Mouse (Mus musculus) mouse embryonic stem cell (cell line): ENCODE results near the gene Eif3b.
"Not testable (repeated sequence)": the region's sequence is repeated elsewhere in the genome, so short reads cannot be mapped to it uniquely, and the experiment has no call there.

ENCODE experiments used
- in situ Hi-C, 2 experiments: fragments of 300-500 bp; cut with MboI; formaldehyde crosslinking; loops; 1 replicate in 1 of 2; 3 replicates in 1 of 2; pipeline ENCODE4 v1.14.3; 2019 to 2020; ENCODE audit warnings: low sequenced_read_pairs in 2 of 2, low pct_unique_long_range_greater_than_20kb in 1 of 2, mixed read lengths in 1 of 2; ENCODE audit not compliant: unreplicated experiment in 1 of 2

Eif3b gene

GRCm38 (mm10) chr5:140389647-140390046 lies 29.5 kb upstream of the Eif3b start:
- in situ Hi-C loops = loop anchor here in 1 of 2 experiments (5.0 kb wide), 1 partner anchor 47 kb away; no protein-coding TSS in a partner anchor

GRCm38 (mm10) chr5:140391435-140391834 lies 27.7 kb upstream of the Eif3b start:
- in situ Hi-C loops = loop anchor here in 1 of 2 experiments (5.0 kb wide), 1 partner anchor 49 kb away; no protein-coding TSS in a partner anchor

GRCm38 (mm10) chr5:140391981-140392380 lies 27.1 kb upstream of the Eif3b start:
- in situ Hi-C loops = loop anchor here in 1 of 2 experiments (5.0 kb wide), 1 partner anchor 50 kb away; no protein-coding TSS in a partner anchor

GRCm38 (mm10) chr5:140392701-140393100 lies 26.4 kb upstream of the Eif3b start:
- in situ Hi-C loops = loop anchor here in 1 of 2 experiments (5.0 kb wide), 1 partner anchor 50 kb away; no protein-coding TSS in a partner anchor

GRCm38 (mm10) chr5:140396166-140396940 lies 22.8 kb upstream of the Eif3b start:
- in situ Hi-C loops = no loop called here

- in situ Hi-C loops = loop anchor here in 1 of 2 experiments (25.0 kb wide), 1 partner anchor 565 kb away; the partner anchor contains the start of genes Gm26938 and Psmg3
Observed at GRCm38 (mm10) chr5:140402640-140403270, 16.4 kb upstream of the Eif3b start.

GRCm38 (mm10) chr5:140405126-140405525 lies 14.0 kb upstream of the Eif3b start:
- in situ Hi-C loops = loop anchor here in 1 of 2 experiments (25.0 kb wide), 1 partner anchor 568 kb away; the partner anchor contains the start of genes Gm26938 and Psmg3

- in situ Hi-C loops = loop anchor here in 1 of 2 experiments (25.0 kb wide), 1 partner anchor 569 kb away; the partner anchor contains the start of genes Gm26938 and Psmg3
Observed at GRCm38 (mm10) chr5:140406666-140407065, 12.5 kb upstream of the Eif3b start.

- in situ Hi-C loops = loop anchor here in 1 of 2 experiments (25.0 kb wide), 1 partner anchor 572 kb away; the partner anchor contains the start of genes Gm26938 and Psmg3
Observed at GRCm38 (mm10) chr5:140408801-140409200, 10.3 kb upstream of the Eif3b start.

- in situ Hi-C loops = loop anchor here (10.0 to 25.0 kb wide), 2 partner anchors 77 to 574 kb away; partner anchors contain the start of genes Gm26938 (in 1 of the 2), Mrm2 (in 1 of the 2) and Psmg3 (in 1 of the 2)
Observed at GRCm38 (mm10) chr5:140411339-140411738, 7.8 kb upstream of the Eif3b start.

GRCm38 (mm10) chr5:140414647-140415046 lies 4.5 kb upstream of the Eif3b start:
- in situ Hi-C loops = loop anchor here (10.0 to 25.0 kb wide), 2 partner anchors 80 to 577 kb away; partner anchors contain the start of genes Gm26938 (in 1 of the 2), Mrm2 (in 1 of the 2) and Psmg3 (in 1 of the 2)

- in situ Hi-C loops = loop anchor here (10.0 to 25.0 kb wide), 2 partner anchors 83 to 581 kb away; partner anchors contain the start of genes Gm26938 (in 1 of the 2), Mrm2 (in 1 of the 2) and Psmg3 (in 1 of the 2)
Observed at GRCm38 (mm10) chr5:140418106-140418488, 1.0 kb upstream of the Eif3b start.

GRCm38 (mm10) chr5:140419442-140420080 lies 433 bp downstream of the Eif3b start:
- in situ Hi-C loops = loop anchor here (10.0 to 25.0 kb wide), 2 partner anchors 85 to 582 kb away; partner anchors contain the start of genes Gm26938 (in 1 of the 2), Mrm2 (in 1 of the 2) and Psmg3 (in 1 of the 2)

- in situ Hi-C loops = loop anchor here in 1 of 2 experiments (25.0 kb wide), 1 partner anchor 583 kb away; the partner anchor contains the start of genes Gm26938 and Psmg3
Observed at GRCm38 (mm10) chr5:140420616-140421015, 1.5 kb downstream of the Eif3b start.

GRCm38 (mm10) chr5:140425016-140425783 lies 6.1 kb downstream of the Eif3b start:
- in situ Hi-C loops = no loop called here

- in situ Hi-C loops = not testable (repeated sequence)
Observed at GRCm38 (mm10) chr5:140439117-140439516, 20.0 kb downstream of the Eif3b start.

GRCm38 (mm10) chr5:140441406-140441805 lies 22.3 kb downstream of the Eif3b start:
- in situ Hi-C loops = no loop called here
